ENCODE assay signal across 27 mouse cellular contexts in the genomic region with DNA sequence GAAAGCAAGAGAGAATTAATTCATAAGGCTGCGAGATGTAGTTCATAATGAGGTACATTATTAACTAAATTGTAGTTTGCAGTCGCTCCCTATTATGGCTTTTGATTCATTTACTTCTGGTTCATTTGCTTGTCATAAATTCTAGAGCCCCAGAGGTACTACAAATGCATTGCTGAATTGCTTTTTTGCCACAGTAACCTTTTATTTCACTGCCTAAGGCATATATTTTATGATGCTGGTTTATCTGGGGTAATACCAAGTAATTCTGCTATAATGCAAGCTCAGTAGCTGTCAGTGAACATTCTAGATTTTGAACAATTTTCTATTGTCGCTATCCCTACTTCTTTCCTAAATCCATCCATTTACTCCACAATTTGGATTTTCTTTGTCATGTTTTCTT.
"Had no signal": no experiment of that assay in that cellular context is flagged by ENCODE, and none has a peak within 500 bp of the region (broad histone marks: within the 10 kb centered on the region; RNA-seq: fewer than 3 reads in every experiment).

No protein-coding gene starts in this region.

- H3K36me3 ChIP-seq: embryonic facial prominence, embryonic 10.5 days; embryonic facial prominence, embryonic 12.5 days; embryonic facial prominence, embryonic 13.5 days; embryonic facial prominence, embryonic 15.5 days; forebrain, embryonic 10.5 days; forebrain, embryonic 12.5 days; forebrain, embryonic 15.5 days had no signal

- H3K27ac ChIP-seq: embryonic facial prominence, embryonic 10.5 days; embryonic facial prominence, embryonic 12.5 days; embryonic facial prominence, embryonic 13.5 days; embryonic facial prominence, embryonic 15.5 days; forebrain, embryonic 10.5 days; forebrain, embryonic 12.5 days; forebrain, embryonic 13.5 days; forebrain, embryonic 15.5 days; gastrocnemius, adult 2 months had no signal

- H3K4me2 ChIP-seq: embryonic facial prominence, embryonic 12.5 days; embryonic facial prominence, embryonic 13.5 days; embryonic facial prominence, embryonic 15.5 days; forebrain, embryonic 12.5 days; forebrain, embryonic 13.5 days; forebrain, embryonic 15.5 days had no signal

- H3K9ac ChIP-seq: embryonic facial prominence, embryonic 12.5 days; embryonic facial prominence, embryonic 13.5 days; embryonic facial prominence, embryonic 15.5 days; forebrain, embryonic 12.5 days; forebrain, embryonic 13.5 days; forebrain, embryonic 15.5 days; forebrain, postnatal 0 days had no signal

- DNase-seq: cerebellum, adult 18-20 months; cerebellum, adult 2 months; cerebellum, adult 8-10 months; cerebellum, adult 9-10 months; cerebellum, adult 9-11 months; cerebellum, postnatal 10 days; cerebellum, postnatal 14 days; cerebellum, postnatal 25 days; cerebellum, postnatal 36 days; embryo, embryonic 11 days; forebrain, postnatal 0 days; gastrocnemius, adult 2 months; gastrocnemius, postnatal 10 days; gastrocnemius, postnatal 14 days; gastrocnemius, postnatal 25 days; gastrocnemius, postnatal 36 days had no signal

- H3K27me3 ChIP-seq: embryonic facial prominence, embryonic 12.5 days; embryonic facial prominence, embryonic 13.5 days; embryonic facial prominence, embryonic 15.5 days; forebrain, embryonic 12.5 days; forebrain, embryonic 13.5 days; forebrain, embryonic 15.5 days had no signal

- H3K4me1 ChIP-seq: embryonic facial prominence, embryonic 10.5 days; embryonic facial prominence, embryonic 12.5 days; embryonic facial prominence, embryonic 15.5 days; forebrain, embryonic 10.5 days; forebrain, embryonic 12.5 days; forebrain, embryonic 13.5 days; forebrain, embryonic 15.5 days had no signal

- ATAC-seq: forebrain, embryonic 13.5 days; forebrain, embryonic 14.5 days; forebrain, embryonic 15.5 days; forebrain, embryonic 16.5 days; forebrain, postnatal 0 days had no signal

- H3K4me3 ChIP-seq: embryonic facial prominence, embryonic 10.5 days; embryonic facial prominence, embryonic 12.5 days; embryonic facial prominence, embryonic 13.5 days; embryonic facial prominence, embryonic 15.5 days; erythroblast, embryonic 14.5 days; forebrain, embryonic 10.5 days; forebrain, embryonic 12.5 days; forebrain, embryonic 13.5 days; forebrain, embryonic 15.5 days; gastrocnemius, adult 2 months had no signal

- H3K9me3 ChIP-seq: embryonic facial prominence, embryonic 10.5 days; embryonic facial prominence, embryonic 12.5 days; embryonic facial prominence, embryonic 13.5 days; embryonic facial prominence, embryonic 15.5 days; forebrain, embryonic 10.5 days; forebrain, embryonic 12.5 days; forebrain, embryonic 13.5 days; forebrain, embryonic 15.5 days had no signal
